Comparison of ENCODE assay signal across 31 mouse cellular contexts in the genomic region with DNA sequence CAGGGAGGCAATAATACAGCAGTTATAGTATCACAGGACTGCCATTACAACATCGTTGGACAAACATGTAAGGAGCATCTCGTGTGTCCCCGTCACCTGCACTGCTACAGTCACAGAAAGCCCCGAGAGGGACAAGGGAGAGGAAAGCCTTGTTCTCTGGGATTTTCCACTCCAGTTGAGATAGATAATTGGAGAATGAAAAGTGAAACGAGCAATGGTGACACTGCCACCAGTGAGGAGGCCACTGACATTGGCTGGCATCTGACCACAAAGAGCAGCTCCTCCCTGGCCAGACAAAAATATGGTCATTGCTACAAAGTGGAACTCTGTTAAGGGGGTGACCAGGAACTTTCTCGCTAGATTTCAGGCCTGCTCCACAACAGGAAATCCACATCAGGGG. TPM values are rescaled to one million over a fixed set of nuclear protein-coding genes. Genes with fewer than 3 reads are reported as not detected.
DNase-seq lines count a peak whose midpoint lies in the region; ATAC-seq and TF ChIP-seq lines count a peak whose summit lies in the region.
"Had no signal": no experiment of that assay in that cellular context is flagged by ENCODE, and none has a peak within 500 bp of the region (broad histone marks: within the 10 kb centered on the region; RNA-seq: fewer than 3 reads in every experiment).

No protein-coding gene starts in this region.

- no peak for ATAC-seq in midbrain, postnatal 0 days (ENCODE audit: low FRiP score)
- no peak for ATAC-seq in midbrain, embryonic 13.5 days
- ATAC-seq in granulocyte monocyte progenitor cell, adult 5-6 weeks (replicated peaks; ENCODE audit: poor library complexity, severe bottlenecking): peak; percentile 27; the same call in 1 of the 2 replicates
- ATAC-seq: forebrain, embryonic 14.5 days; forebrain, postnatal 0 days; hindbrain, postnatal 0 days; Patski had no signal

- no peak for TF ChIP-seq CTCF in kidney, adult 2 months (conservative IDR thresholded peaks at IDR 0.05; ENCODE audit: insufficient read depth, insufficient read length, low read depth, low read length)
- TF ChIP-seq CTCF in midbrain, postnatal 0 days (IDR thresholded peaks at IDR 0.05): no peak

- no peaks in the 10 kb centered on the region for H3K27me3 ChIP-seq in kidney, adult 2 months (replicated peaks; ENCODE audit: control insufficient read depth, insufficient read depth, low read length)
- H3K27me3 ChIP-seq in midbrain, postnatal 0 days (ENCODE audit: insufficient read depth, low read length): no peaks in the 10 kb centered on the region
- H3K27me3 ChIP-seq in midbrain, embryonic 13.5 days: no peaks in the 10 kb centered on the region
- H3K27me3 ChIP-seq: embryonic facial prominence, embryonic 12.5 days; embryonic facial prominence, embryonic 15.5 days; heart, embryonic 12.5 days; heart, embryonic 15.5 days; hindbrain, embryonic 13.5 days; Patski had no signal

- no peak for TF ChIP-seq POLR2A in kidney, adult 2 months (IDR thresholded peaks at IDR 0.05; ENCODE audit: low read depth, low read length)

- H3K4me1 ChIP-seq in kidney, adult 2 months (ENCODE audit: control insufficient read depth, insufficient read depth, low read length): no peaks in the 10 kb centered on the region
- H3K4me1 ChIP-seq in midbrain, postnatal 0 days (ENCODE audit: insufficient read depth, low read length): no peaks in the 10 kb centered on the region
- no peaks in the 10 kb centered on the region for H3K4me1 ChIP-seq in midbrain, embryonic 13.5 days (replicated peaks)
- H3K4me1 ChIP-seq: embryonic facial prominence, embryonic 12.5 days; embryonic facial prominence, embryonic 15.5 days; heart, embryonic 12.5 days; heart, embryonic 15.5 days; hindbrain, embryonic 10.5 days; hindbrain, embryonic 13.5 days had no signal

- WGBS in kidney, adult 2 months: 67% methylated on average over 6 of the region's 6 CpGs
- 53% methylated on average over 6 of the region's 6 CpGs for WGBS in midbrain, postnatal 0 days
- WGBS in midbrain, embryonic 13.5 days: 51% methylated on average over 6 of the region's 6 CpGs

- peak; percentile 24 for DNase-seq in kidney, adult 2 months
- DNase-seq in kidney, postnatal 4 days: no peak
- DNase-seq in midbrain, postnatal 0 days (ENCODE audit: low spot score): no peak
- DNase-seq in retina, postnatal 1 day: peak; percentile 51
- no peak for DNase-seq in cerebellum, postnatal 4 days (ENCODE audit: low spot score in 2 of 2)
- DNase-seq in testis, postnatal 10 days (ENCODE audit: low spot score): no peak
- DNase-seq: adrenal gland, postnatal 14 days; cerebellum, adult 11 months; cerebellum, adult 2 months; cerebellum, adult 9-11 months; cerebellum, postnatal 25 days; forebrain, postnatal 0 days; gastrocnemius, adult 2 months; gastrocnemius, postnatal 14 days; heart, adult 18-20 months; heart, postnatal 10 days; heart, postnatal 36 days had no signal

- H3K4me2 ChIP-seq in midbrain, postnatal 0 days (ENCODE audit: low read depth, low read length, poor library complexity, severe bottlenecking): no peak overlapping the region
- H3K4me2 ChIP-seq in midbrain, embryonic 13.5 days (replicated peaks): no peak overlapping the region
- H3K4me2 ChIP-seq: embryonic facial prominence, embryonic 12.5 days; embryonic facial prominence, embryonic 15.5 days; heart, embryonic 12.5 days; heart, embryonic 15.5 days; hindbrain, embryonic 13.5 days had no signal

- peak overlapping the region; percentile 33; the same call in 1 of the 2 replicates for H3K9ac ChIP-seq in midbrain, postnatal 0 days (replicated peaks; ENCODE audit: low read length, poor library complexity, severe bottlenecking)
- no peak overlapping the region for H3K9ac ChIP-seq in midbrain, embryonic 13.5 days (replicated peaks)
- H3K9ac ChIP-seq: embryonic facial prominence, embryonic 12.5 days; embryonic facial prominence, embryonic 15.5 days; forebrain, postnatal 0 days; heart, embryonic 12.5 days; heart, embryonic 15.5 days; hindbrain, embryonic 13.5 days had no signal

- no peak overlapping the region for H3K27ac ChIP-seq in kidney, adult 2 months (ENCODE audit: insufficient read depth, low read depth, low read length)
- no peak overlapping the region for H3K27ac ChIP-seq in midbrain, postnatal 0 days (ENCODE audit: low read depth, low read length)
- no peak overlapping the region for H3K27ac ChIP-seq in midbrain, embryonic 13.5 days
- H3K27ac ChIP-seq: embryonic facial prominence, embryonic 12.5 days; embryonic facial prominence, embryonic 15.5 days; gastrocnemius, adult 2 months; heart, embryonic 15.5 days; hindbrain, embryonic 10.5 days; hindbrain, embryonic 13.5 days; hindbrain, postnatal 0 days had no signal

- H3K9me3 ChIP-seq in midbrain, postnatal 0 days (ENCODE audit: low read length): no peaks in the 10 kb centered on the region
- no peaks in the 10 kb centered on the region for H3K9me3 ChIP-seq in midbrain, embryonic 13.5 days
- H3K9me3 ChIP-seq: embryonic facial prominence, embryonic 12.5 days; embryonic facial prominence, embryonic 15.5 days; heart, embryonic 12.5 days; heart, embryonic 15.5 days; hindbrain, embryonic 10.5 days; hindbrain, embryonic 13.5 days had no signal

- no peak overlapping the region for H3K4me3 ChIP-seq in kidney, adult 2 months (ENCODE audit: insufficient read depth, low read depth, low read length)
- H3K4me3 ChIP-seq in midbrain, postnatal 0 days (ENCODE audit: low read depth, low read length): no peak overlapping the region
- no peak overlapping the region for H3K4me3 ChIP-seq in midbrain, embryonic 13.5 days (replicated peaks)
- H3K4me3 ChIP-seq: embryonic facial prominence, embryonic 12.5 days; embryonic facial prominence, embryonic 15.5 days; gastrocnemius, adult 2 months; heart, embryonic 12.5 days; heart, embryonic 15.5 days; hindbrain, embryonic 10.5 days; hindbrain, embryonic 13.5 days had no signal

- H3K36me3 ChIP-seq in kidney, adult 2 months (ENCODE audit: control insufficient read depth, insufficient read depth, low read length): no peaks in the 10 kb centered on the region; the same call in 1 of the 2 replicates
- peaks cover 76% of the 10 kb centered on the region for H3K36me3 ChIP-seq in midbrain, postnatal 0 days (ENCODE audit: insufficient read depth, low read length)
- peaks cover 93% of the 10 kb centered on the region for H3K36me3 ChIP-seq in midbrain, embryonic 13.5 days

RNA-seq across cellular contexts. Expression of a gene that starts 16.2 kb away (rescaled TPM):
- polyA plus RNA-seq in kidney, adult 2 months (2012; rRNA removed): 19.7 and 23.6 TPM in 2 replicates
- 1.2 and 2.5 TPM in 2 replicates for total RNA-seq in midbrain, postnatal 0 days (2014; rRNA removed)
- 1.5 and 3.4 TPM in 2 replicates for polyA plus RNA-seq in midbrain, postnatal 0 days (2015; fragmentation: Nextera tagmentation; extraction: Ambion mirVana)
- 1.7 and 3.4 TPM in 2 replicates for polyA plus RNA-seq in midbrain, embryonic 13.5 days (2015; fragmentation: Nextera tagmentation; extraction: Ambion mirVana)
- 1.6 and 19.8 TPM in 2 replicates for total RNA-seq in granulocyte monocyte progenitor cell, adult 5-6 weeks (2014; fragmentation: Nextera tagmentation)
- total RNA-seq in granulocyte monocyte progenitor cell, adult 5-6 weeks (2017): 1.6 and 4.7 TPM in 2 replicates

RNA-seq across cellular contexts. Expression of a gene that starts 23.2 kb away (rescaled TPM):
- polyA plus RNA-seq in kidney, adult 2 months (2012; rRNA removed): 33.2 and 34.2 TPM in 2 replicates
- total RNA-seq in midbrain, postnatal 0 days (2014; rRNA removed): 28.2 and 45.8 TPM in 2 replicates
- 16.5 and 17.7 TPM in 2 replicates for polyA plus RNA-seq in midbrain, postnatal 0 days (2015; fragmentation: Nextera tagmentation; extraction: Ambion mirVana)
- 34.4 and 36.0 TPM in 2 replicates for polyA plus RNA-seq in midbrain, embryonic 13.5 days (2015; fragmentation: Nextera tagmentation; extraction: Ambion mirVana)
- 16.5 and 29.2 TPM in 2 replicates for total RNA-seq in granulocyte monocyte progenitor cell, adult 5-6 weeks (2014; fragmentation: Nextera tagmentation)
- total RNA-seq in granulocyte monocyte progenitor cell, adult 5-6 weeks (2017): 12.7 and 44.9 TPM in 2 replicates

RNA-seq across cellular contexts. Expression of a gene that starts 26.7 kb away (rescaled TPM):
- polyA plus RNA-seq in kidney, adult 2 months (2012; rRNA removed): 0.45 and 0.96 TPM in 2 replicates
- total RNA-seq in midbrain, postnatal 0 days (2014; rRNA removed): not detected in 2 replicates
- polyA plus RNA-seq in midbrain, postnatal 0 days (2015; fragmentation: Nextera tagmentation; extraction: Ambion mirVana): 0.34 and 0.93 TPM in 2 replicates
- 0.54 and 0.63 TPM in 2 replicates for polyA plus RNA-seq in midbrain, embryonic 13.5 days (2015; fragmentation: Nextera tagmentation; extraction: Ambion mirVana)
- total RNA-seq in granulocyte monocyte progenitor cell, adult 5-6 weeks (2014; fragmentation: Nextera tagmentation): not detected in 2 replicates
- not detected in 2 replicates for total RNA-seq in granulocyte monocyte progenitor cell, adult 5-6 weeks (2017)
- total RNA-seq: adrenal gland, postnatal 14 days; ES-E14; gastrocnemius, adult 2 months; gastrocnemius, postnatal 14 days; heart, adult 18-20 months; heart, postnatal 36 days had no signal
- polyA plus RNA-seq: cerebellum, adult 2 months; forebrain, embryonic 11.5 days; frontal cortex, adult 2 months; hindbrain, embryonic 13.5 days had no signal

RNA-seq across cellular contexts. Expression of a gene that starts 27.0 kb away (rescaled TPM):
- 126 and 130 TPM in 2 replicates for polyA plus RNA-seq in kidney, adult 2 months (2012; rRNA removed)
- total RNA-seq in midbrain, postnatal 0 days (2014; rRNA removed): 120 and 126 TPM in 2 replicates
- polyA plus RNA-seq in midbrain, postnatal 0 days (2015; fragmentation: Nextera tagmentation; extraction: Ambion mirVana): 138 and 149 TPM in 2 replicates
- polyA plus RNA-seq in midbrain, embryonic 13.5 days (2015; fragmentation: Nextera tagmentation; extraction: Ambion mirVana): 153 and 160 TPM in 2 replicates
- total RNA-seq in granulocyte monocyte progenitor cell, adult 5-6 weeks (2014; fragmentation: Nextera tagmentation): 65.6 and 75.4 TPM in 2 replicates
- 79.2 and 99.5 TPM in 2 replicates for total RNA-seq in granulocyte monocyte progenitor cell, adult 5-6 weeks (2017)

RNA-seq across cellular contexts. Expression of a gene that starts 28.2 kb away (rescaled TPM):
- polyA plus RNA-seq in kidney, adult 2 months (2012; rRNA removed): 8.8 and 14.0 TPM in 2 replicates
- total RNA-seq in midbrain, postnatal 0 days (2014; rRNA removed): 155 and 188 TPM in 2 replicates
- polyA plus RNA-seq in midbrain, postnatal 0 days (2015; fragmentation: Nextera tagmentation; extraction: Ambion mirVana): 103 and 118 TPM in 2 replicates
- 63.2 and 74.5 TPM in 2 replicates for polyA plus RNA-seq in midbrain, embryonic 13.5 days (2015; fragmentation: Nextera tagmentation; extraction: Ambion mirVana)
- not detected in 2 replicates for total RNA-seq in granulocyte monocyte progenitor cell, adult 5-6 weeks (2014; fragmentation: Nextera tagmentation)
- not detected in 2 replicates for total RNA-seq in granulocyte monocyte progenitor cell, adult 5-6 weeks (2017)

Comparison
In these comparisons a context has a peak if more than half of its experiments do, and no peak if none do; other contexts are left out.
1. DNase-seq: peak in kidney, adult 2 months (single experiment) and retina, postnatal 1 day (single experiment); none in kidney, postnatal 4 days (0 of 2), midbrain, postnatal 0 days (single experiment), cerebellum, postnatal 4 days (0 of 2) and testis, postnatal 10 days (single experiment).